12 mouse cellular contexts compared by ENCODE assay signal in genomic region chr2:181715382-181715781, GRCm38 (mm10). TPM values are rescaled to one million over a fixed set of nuclear protein-coding genes. Genes with fewer than 3 reads are reported as not detected.
A peak's percentile ranks its signal among the peaks of the same experiment; 100 is the strongest.
DNase-seq lines count a peak whose midpoint lies in the region; ATAC-seq lines count a peak whose summit lies in the region.
"Had no signal": no experiment of that assay in that cellular context is flagged by ENCODE, and none has a peak within 500 bp of the region (broad histone marks: within the 10 kb centered on the region; RNA-seq: fewer than 3 reads in every experiment).

No protein-coding gene starts in this region.

- no peaks in the 10 kb centered on the region for H3K9me3 ChIP-seq in lung, embryonic 15.5 days
- no peaks in the 10 kb centered on the region for H3K9me3 ChIP-seq in limb, embryonic 12.5 days
- H3K9me3 ChIP-seq in stomach, embryonic 15.5 days: no peaks in the 10 kb centered on the region

- no peak overlapping the region for H3K27ac ChIP-seq in lung, embryonic 15.5 days
- H3K27ac ChIP-seq in limb, embryonic 12.5 days: no peak overlapping the region
- no peak overlapping the region for H3K27ac ChIP-seq in stomach, embryonic 15.5 days

- peak; percentile 85 for DNase-seq in heart, adult 11 months
- DNase-seq in heart, adult 18-20 months: no peak
- no peak for DNase-seq in lung, postnatal 14 days
- DNase-seq in right cerebral cortex, postnatal 10 days (ENCODE audit: low spot score in 2 of 2): no peak
- DNase-seq in adrenal gland, postnatal 10 days: no peak
- DNase-seq: lung, postnatal 10 days had no signal

- no peaks in the 10 kb centered on the region for H3K27me3 ChIP-seq in lung, embryonic 15.5 days
- H3K27me3 ChIP-seq in limb, embryonic 12.5 days: 0 out of 2 replicates have a peak, but pooled peaks cover 5% of the 10 kb centered on the region
- no peaks in the 10 kb centered on the region for H3K27me3 ChIP-seq in stomach, embryonic 15.5 days (replicated peaks)

- ATAC-seq in lung, embryonic 15.5 days (ENCODE audit: borderline replicate concordance, extremely low read depth, low FRiP score, low TSS enrichment): 0 out of 2 replicates have a peak, but pooled peaks have one; percentile 29
- 0 out of 2 replicates have a peak, but pooled peaks have one; percentile 10 for ATAC-seq in limb, embryonic 12.5 days (ENCODE audit: insufficient number of reproducible peaks, insufficient read depth, low FRiP score, low TSS enrichment, low read depth)
- 0 out of 2 replicates have a peak, but pooled peaks have one; percentile 27 for ATAC-seq in stomach, embryonic 15.5 days (ENCODE audit: insufficient read depth, low FRiP score, low read depth)
- ATAC-seq: Patski had no signal

- WGBS in lung, embryonic 15.5 days: 62% methylated on average over 3 of the region's 3 CpGs
- 75% methylated on average over 3 of the region's 3 CpGs for WGBS in limb, embryonic 12.5 days
- WGBS in stomach, embryonic 15.5 days: 66% methylated on average over 3 of the region's 3 CpGs

- H3K4me3 ChIP-seq in lung, embryonic 15.5 days: no peak overlapping the region
- H3K4me3 ChIP-seq in limb, embryonic 12.5 days (replicated peaks): 0 out of 2 replicates have a peak overlapping the region, but pooled peaks have one; percentile 21
- H3K4me3 ChIP-seq in stomach, embryonic 15.5 days (replicated peaks): peak overlapping the region; percentile 17; the same call in 1 of the 2 replicates

- H3K4me1 ChIP-seq in lung, embryonic 15.5 days: 0 out of 2 replicates have a peak, but pooled peaks cover 6% of the 10 kb centered on the region
- H3K4me1 ChIP-seq in limb, embryonic 12.5 days (replicated peaks): 0 out of 2 replicates have a peak, but pooled peaks cover 3% of the 10 kb centered on the region
- 0 out of 2 replicates have a peak, but pooled peaks cover 4% of the 10 kb centered on the region for H3K4me1 ChIP-seq in stomach, embryonic 15.5 days

- H3K9ac ChIP-seq in lung, embryonic 15.5 days: no peak overlapping the region
- 0 out of 2 replicates have a peak overlapping the region, but pooled peaks have one; percentile 37 for H3K9ac ChIP-seq in limb, embryonic 12.5 days (replicated peaks)
- H3K9ac ChIP-seq in stomach, embryonic 15.5 days: no peak overlapping the region

- peak overlapping the region; percentile 21; the same call in 1 of the 2 replicates for H3K4me2 ChIP-seq in lung, embryonic 15.5 days
- peak overlapping the region; percentile 45 for H3K4me2 ChIP-seq in limb, embryonic 12.5 days
- H3K4me2 ChIP-seq in stomach, embryonic 15.5 days: peak overlapping the region; percentile 39

- H3K36me3 ChIP-seq in lung, embryonic 15.5 days: no peaks in the 10 kb centered on the region
- no peaks in the 10 kb centered on the region for H3K36me3 ChIP-seq in limb, embryonic 12.5 days
- no peaks in the 10 kb centered on the region for H3K36me3 ChIP-seq in stomach, embryonic 15.5 days

RNA-seq across cellular contexts. Expression of gene Oprl1, which starts 0.6 kb away (rescaled TPM):
- total RNA-seq in heart, adult 18-20 months (2021): not detected
- polyA plus RNA-seq in lung, embryonic 15.5 days (2015; fragmentation: Nextera tagmentation; extraction: Ambion mirVana): 0.92 and 0.93 TPM in 2 replicates
- polyA plus RNA-seq in limb, embryonic 12.5 days (2016; fragmentation: Nextera tagmentation; extraction: Ambion mirVana): 0.90 and 1.2 TPM in 2 replicates
- 1.3 and 2.3 TPM in 2 replicates for polyA plus RNA-seq in stomach, embryonic 15.5 days (2015; fragmentation: Nextera tagmentation; extraction: Ambion mirVana)
- total RNA-seq in adrenal gland, postnatal 10 days (2021): 1 to 10 TPM; 1.3 to 2.4 TPM
- total RNA-seq: hematopoietic stem cell, adult 5-6 weeks had no signal
- polyA plus RNA-seq: Patski had no signal

RNA-seq across cellular contexts. Expression of gene Lkaaear1, which starts 17.1 kb away (rescaled TPM):
- total RNA-seq in heart, adult 18-20 months (2021): not detected
- not detected in 2 replicates for polyA plus RNA-seq in lung, embryonic 15.5 days (2015; fragmentation: Nextera tagmentation; extraction: Ambion mirVana)
- not detected in 2 replicates for polyA plus RNA-seq in limb, embryonic 12.5 days (2016; fragmentation: Nextera tagmentation; extraction: Ambion mirVana)
- polyA plus RNA-seq in stomach, embryonic 15.5 days (2015; fragmentation: Nextera tagmentation; extraction: Ambion mirVana): not detected in 2 replicates
- not detected for total RNA-seq in adrenal gland, postnatal 10 days (2021)
- total RNA-seq: hematopoietic stem cell, adult 5-6 weeks; left cerebral cortex, adult 18-20 months had no signal
- polyA plus RNA-seq: Patski had no signal

RNA-seq across cellular contexts. Expression of gene Rgs19, which starts 21.6 kb away (rescaled TPM):
- total RNA-seq in heart, adult 18-20 months (2021): 1 to 10 TPM; 7.4 to 7.7 TPM
- 72.3 and 72.5 TPM in 2 replicates for polyA plus RNA-seq in lung, embryonic 15.5 days (2015; fragmentation: Nextera tagmentation; extraction: Ambion mirVana)
- polyA plus RNA-seq in limb, embryonic 12.5 days (2016; fragmentation: Nextera tagmentation; extraction: Ambion mirVana): 71.0 and 88.8 TPM in 2 replicates
- 51.7 and 53.3 TPM in 2 replicates for polyA plus RNA-seq in stomach, embryonic 15.5 days (2015; fragmentation: Nextera tagmentation; extraction: Ambion mirVana)
- 10 to 100 TPM; 22.4 to 23.7 TPM for total RNA-seq in adrenal gland, postnatal 10 days (2021)

RNA-seq across cellular contexts. Expression of gene Tcea2, which starts 35.3 kb away (rescaled TPM):
- 1 to 10 TPM; 5.1 to 5.8 TPM for total RNA-seq in heart, adult 18-20 months (2021)
- polyA plus RNA-seq in lung, embryonic 15.5 days (2015; fragmentation: Nextera tagmentation; extraction: Ambion mirVana): 23.2 and 23.7 TPM in 2 replicates
- polyA plus RNA-seq in limb, embryonic 12.5 days (2016; fragmentation: Nextera tagmentation; extraction: Ambion mirVana): 31.6 and 33.3 TPM in 2 replicates
- 21.5 and 24.2 TPM in 2 replicates for polyA plus RNA-seq in stomach, embryonic 15.5 days (2015; fragmentation: Nextera tagmentation; extraction: Ambion mirVana)
- total RNA-seq in adrenal gland, postnatal 10 days (2021): 10 to 100 TPM; 11.4 to 13.5 TPM

RNA-seq across cellular contexts. Expression of gene Sox18, which starts 43.9 kb away (rescaled TPM):
- total RNA-seq in heart, adult 18-20 months (2021): 10 to 100 TPM; 38.7 to 49.6 TPM
- polyA plus RNA-seq in lung, embryonic 15.5 days (2015; fragmentation: Nextera tagmentation; extraction: Ambion mirVana): 65.3 and 70.3 TPM in 2 replicates
- polyA plus RNA-seq in limb, embryonic 12.5 days (2016; fragmentation: Nextera tagmentation; extraction: Ambion mirVana): 22.4 and 23.4 TPM in 2 replicates
- polyA plus RNA-seq in stomach, embryonic 15.5 days (2015; fragmentation: Nextera tagmentation; extraction: Ambion mirVana): 28.7 and 32.0 TPM in 2 replicates
- total RNA-seq in adrenal gland, postnatal 10 days (2021): 10 to 100 TPM; 59.1 to 62.5 TPM
- total RNA-seq: hematopoietic stem cell, adult 5-6 weeks had no signal
